Mouse (Mus musculus) forebrain, embryonic 13.5 days (tissue): Measurements from ENCODE around the gene Poc5. TPM values are rescaled to one million over a fixed set of nuclear protein-coding genes. Genes with fewer than 3 reads are reported as not detected.

ENCODE experiments used
- ATAC-seq: fragments of 200-750 bp; cut with Nextera tagmentation; 2 replicates; pipeline ENCODE4 v1.8.0; 2017
- H3K27ac ChIP-seq: fragments of 300-500 bp; sonication (generic); 2 replicates; pipeline ENCODE4 v1.5.1; 2015; ENCODE audit warnings: inconsistent platforms, mild to moderate bottlenecking, moderate library complexity
- H3K27me3 ChIP-seq: fragments of 300-500 bp; sonication (generic); 2 replicates; pipeline ENCODE4 v1.6.1; 2015; ENCODE audit warnings: mild to moderate bottlenecking, inconsistent platforms
- H3K36me3 ChIP-seq: fragments of 300-500 bp; sonication (generic); 2 replicates; pipeline ENCODE4 v1.6.1; 2015; ENCODE audit warnings: mild to moderate bottlenecking, inconsistent platforms; ENCODE audit not compliant: poor library complexity, severe bottlenecking
- H3K4me1 ChIP-seq: fragments of 300-500 bp; sonication (generic); 2 replicates; pipeline ENCODE4 v1.6.1; 2015; ENCODE audit warnings: inconsistent platforms
- H3K4me2 ChIP-seq: fragments of 300-500 bp; sonication (generic); 2 replicates; pipeline ENCODE4 v1.6.1; 2015; ENCODE audit warnings: inconsistent platforms, mild to moderate bottlenecking, moderate library complexity
- H3K4me3 ChIP-seq: fragments of 300-500 bp; sonication (generic); 2 replicates; pipeline ENCODE4 v1.5.1; 2015; ENCODE audit warnings: mild to moderate bottlenecking, inconsistent platforms
- H3K9ac ChIP-seq: fragments of 300-500 bp; sonication (generic); 2 replicates; pipeline ENCODE4 v1.6.1; 2015; ENCODE audit warnings: mild to moderate bottlenecking, inconsistent platforms
- H3K9me3 ChIP-seq: fragments of 300-500 bp; sonication (generic); replicated peaks from 2 replicates; pipeline ENCODE4 v1.6.1; 2016; ENCODE audit warnings: inconsistent platforms
- WGBS: fragments of 180-500 bp; shearing (Covaris S2); methylation state at CpG from one replicate; pipeline ENCODE4 v1.1.7; 2015; 5-methylcytosine and 5-hydroxymethylcytosine counted together
- microRNA-seq: library from miRNA; unstranded; fragments of <30 nt; microRNA quantifications from one replicate; pipeline ENCODE4, GENCODE M21; 2016
- polyA plus RNA-seq: library from polyadenylated mRNA; unstranded; fragments of >200 nt; fragmentation: Nextera tagmentation; extraction: Ambion mirVana; gene quantifications from 2 replicates; pipeline ENCODE4 v1.2.1, GENCODE M21; 2015

Gene Poc5
- polyA plus RNA-seq, 1 experiment from 2014 or later: 28.5 TPM

DNA sequence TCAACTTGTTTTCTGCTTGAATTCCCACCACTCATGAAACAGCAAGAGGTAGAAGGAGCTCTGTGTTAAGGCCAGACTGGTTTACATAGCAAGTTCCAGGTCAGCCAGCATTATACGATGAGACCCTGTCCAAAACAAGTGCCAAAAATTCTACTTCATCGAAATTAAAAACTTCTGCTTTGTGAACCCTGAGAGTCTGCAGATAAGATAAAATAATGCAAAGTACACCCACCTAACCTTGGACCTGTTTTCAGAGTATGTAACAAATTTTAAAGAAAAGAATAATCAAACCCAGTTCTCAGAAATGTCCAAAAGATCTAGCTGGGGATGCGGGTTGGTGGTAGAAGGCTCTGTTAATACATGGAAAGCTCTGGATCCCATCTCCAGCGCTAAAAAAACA is 70.5 kb downstream of the Poc5 start:
- H3K36me3 ChIP-seq: no peaks in the 10 kb centered on the region
- H3K4me3 ChIP-seq: no peak overlapping the region
- ATAC-seq: no peak
- H3K27me3 ChIP-seq: no peaks in the 10 kb centered on the region
- no peak overlapping the region for H3K9ac ChIP-seq
- H3K4me2 ChIP-seq: no peak overlapping the region
- 84% methylated on average over 4 of the region's 4 CpGs for WGBS
- H3K27ac ChIP-seq: no peak overlapping the region
- no peaks in the 10 kb centered on the region for H3K9me3 ChIP-seq
- H3K4me1 ChIP-seq: no peaks in the 10 kb centered on the region

GRCm38 (mm10) chr13:96462644-96463043 is 74.5 kb downstream of the Poc5 start:
- Histone ChIP-seq H3K27ac (no peak overlapping the region), H3K36me3 (no peaks in the 10 kb centered on the region), H3K4me3 (no peak overlapping the region), H3K9ac (no peak overlapping the region), H3K27me3 (no peaks in the 10 kb centered on the region), H3K9me3 (no peaks in the 10 kb centered on the region), H3K4me2 (no peak overlapping the region), H3K4me1 (no peaks in the 10 kb centered on the region)
- 71% methylated on average over 1 of the region's 1 CpGs for whole genome bisulfite sequencing
- ATAC-seq: no peak

GRCm38 (mm10) chr13:96465315-96465714 is 77.2 kb downstream of the Poc5 start:
- WGBS: 65% methylated on average over 5 of the region's 5 CpGs
- no peak for ATAC-seq

More at GRCm38 (mm10) chr13:96465315-96465714, 77.2 kb downstream of the Poc5 start:
- Histone ChIP-seq H3K9ac (no peak overlapping the region), H3K4me3 (no peak overlapping the region), H3K36me3 (no peaks in the 10 kb centered on the region), H3K4me1 (no peaks in the 10 kb centered on the region), H3K27me3 (no peaks in the 10 kb centered on the region), H3K27ac (no peak overlapping the region), H3K4me2 (no peak overlapping the region), H3K9me3 (no peaks in the 10 kb centered on the region)

Small RNAs within 50 kb of the gene (microRNA-seq; reads per million reads assigned to microRNA genes)
- gene Gm25213: not detected

Other genes with a start within 250 kb of the Poc5 start
- gene Ankdd1b, start 82.9 kb downstream of the Poc5 start, polyA plus RNA-seq: not detected in 2 replicates
- gene Gm17622, start 102.4 kb downstream of the Poc5 start, polyA plus RNA-seq: not detected in 2 replicates
- 6.0 and 6.1 TPM in 2 replicates for gene Polk, start 154.3 kb downstream of the Poc5 start, polyA plus RNA-seq
- gene Col4a3bp, start 154.3 kb downstream of the Poc5 start, polyA plus RNA-seq: 6.4 and 7.8 TPM in 2 replicates